Mouse (Mus musculus) heart, postnatal 10 days (tissue): Measurements from ENCODE around the gene Slit3. TPM values are rescaled to one million over a fixed set of nuclear protein-coding genes. Genes with fewer than 3 reads are reported as not detected.

Source experiments
- DNase-seq, 2 experiments: peaks; one replicate each; pipeline ENCODE4 v3.0.0; 2021
- intact Hi-C: fragments of 180-260 bp; cut with DNase I; formaldehyde crosslinking; loops from one replicate; pipeline ENCODE4 v1.15.1; 2025
- total RNA-seq, 2 experiments: library from RNA; stranded (reverse); gene quantifications; 2 replicates each; pipeline ENCODE4 v1.2.3; 2021

Slit3 gene
- total RNA-seq, 2 experiments from 2014 or later, result 16.2 to 20.4 TPM

- peak in 1 of 2 experiments; percentile 20 for DNase-seq
- intact Hi-C loops, result no loop called here
These were observed 1.2 kb downstream of the Slit3 start for GRCm38 (mm10) chr11:35122091-35122811.

DNA sequence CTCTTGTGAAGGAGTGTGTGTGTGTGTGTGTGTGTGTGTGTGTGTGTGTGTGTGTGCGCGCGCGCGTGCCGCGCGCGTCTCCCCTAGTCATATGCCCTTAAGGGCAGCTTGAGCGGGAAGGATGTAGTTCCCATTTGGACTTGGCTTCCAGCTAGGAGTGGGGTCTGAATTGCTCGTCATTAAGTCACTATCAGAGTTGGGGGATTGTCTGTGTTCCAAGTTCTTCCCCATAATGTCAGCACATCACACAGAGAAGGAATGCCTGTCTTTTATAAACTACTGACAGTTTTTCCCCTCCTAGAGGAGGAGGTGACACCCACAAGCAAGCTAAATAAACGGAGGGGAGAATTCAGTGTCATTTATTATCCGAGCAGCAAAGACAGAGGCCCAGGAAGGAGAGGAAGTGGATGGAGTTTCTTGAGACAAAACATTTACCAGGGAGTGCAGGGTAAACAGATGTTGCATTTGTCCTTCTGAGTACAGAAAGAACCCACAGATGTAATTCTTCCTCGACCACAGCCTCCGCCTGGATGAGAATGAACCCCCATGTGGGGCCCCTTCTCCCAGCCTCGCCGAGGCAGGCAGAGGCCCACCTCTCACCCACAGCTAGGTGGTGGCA, 3.6 kb downstream of the Slit3 start:
- intact Hi-C loops, result no loop called here
- no peak for DNase-seq

- DNase-seq, result peak in 1 of 2 experiments; percentile 22
- intact Hi-C loops, result no loop called here
These were observed 4.1 kb downstream of the Slit3 start for GRCm38 (mm10) chr11:35125108-35125490.

GRCm38 (mm10) chr11:35131740-35132139, 10.7 kb downstream of the Slit3 start:
- no peak for DNase-seq
- intact Hi-C loops, result no loop called here

- DNase-seq, result no peak
- intact Hi-C loops, result no loop called here
These were observed 15.6 kb downstream of the Slit3 start for GRCm38 (mm10) chr11:35136625-35137024.

DNA sequence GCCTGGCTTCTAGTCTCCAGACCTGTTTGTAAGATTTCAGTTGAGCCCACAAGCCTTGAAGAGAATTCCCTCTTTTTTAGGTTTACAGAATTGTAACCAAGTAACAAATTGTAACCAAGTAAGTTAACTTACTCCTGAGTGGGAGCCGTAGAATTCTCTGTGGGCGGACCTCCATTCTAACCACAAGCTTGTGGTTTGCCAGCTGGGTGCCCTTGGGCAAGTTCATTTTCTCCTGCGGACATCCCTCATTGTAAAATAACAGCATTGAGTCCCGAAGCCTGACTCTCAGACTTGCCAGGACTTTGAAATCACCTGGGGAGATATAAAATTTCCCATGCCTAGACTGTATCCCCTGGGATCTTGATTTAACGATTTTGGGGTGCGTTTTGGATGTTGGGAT, 19.1 kb downstream of the Slit3 start:
- no peak for DNase-seq
- intact Hi-C loops, result no loop called here

DNA sequence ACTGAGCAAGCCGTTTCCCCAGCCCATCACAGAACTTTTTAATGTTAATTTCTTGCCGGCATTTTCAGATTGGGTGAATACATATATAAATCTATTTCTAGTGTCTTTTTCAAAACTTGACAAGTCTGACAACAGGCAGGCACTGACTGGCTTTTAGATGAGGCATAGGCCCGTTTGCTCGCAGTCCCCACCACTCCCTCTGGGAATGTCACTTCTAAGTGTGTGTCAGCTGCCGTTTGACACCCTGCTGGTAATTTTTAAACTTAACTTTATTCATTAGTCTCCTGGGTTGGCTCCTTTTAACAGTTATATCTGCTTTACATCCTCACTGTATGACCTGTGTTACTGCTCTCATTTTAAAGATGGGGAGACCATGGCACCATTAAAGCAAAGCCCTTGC, 21.2 kb downstream of the Slit3 start:
- no peak for DNase-seq
- intact Hi-C loops, result no loop called here

- intact Hi-C loops, result no loop called here
- peak in 1 of 2 experiments; percentile 30 for DNase-seq
These were observed 21.8 kb downstream of the Slit3 start for GRCm38 (mm10) chr11:35142698-35143360.

GRCm38 (mm10) chr11:35147818-35148445, 26.9 kb downstream of the Slit3 start:
- intact Hi-C loops, result no loop called here
- no peak for DNase-seq

- no peak for DNase-seq
- intact Hi-C loops, result no loop called here
These were observed 30.5 kb downstream of the Slit3 start for GRCm38 (mm10) chr11:35151539-35151951.

- intact Hi-C loops, result no loop called here
- no peak for DNase-seq
These were observed 31.9 kb downstream of the Slit3 start for GRCm38 (mm10) chr11:35152875-35153274.

DNA sequence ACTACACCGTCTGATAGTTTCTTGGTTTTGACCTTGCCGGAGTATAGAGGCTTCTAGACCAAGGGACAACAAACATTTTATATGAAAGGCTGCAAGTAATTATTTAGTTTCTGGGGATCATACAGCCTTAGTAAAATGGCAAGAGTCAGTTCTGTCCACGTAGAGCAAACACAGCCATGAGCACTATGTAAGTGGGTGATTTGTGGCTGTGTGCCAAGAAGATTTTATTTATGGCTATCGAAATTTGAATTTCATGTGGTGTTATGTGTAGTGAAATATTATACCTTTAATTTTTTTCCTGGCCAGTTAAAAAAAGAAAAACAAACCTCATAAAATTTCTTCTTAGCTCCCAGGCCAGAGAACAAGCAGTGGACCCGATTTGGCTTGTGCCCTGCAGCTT, 33.4 kb downstream of the Slit3 start:
- intact Hi-C loops, result no loop called here
- no peak for DNase-seq

DNA sequence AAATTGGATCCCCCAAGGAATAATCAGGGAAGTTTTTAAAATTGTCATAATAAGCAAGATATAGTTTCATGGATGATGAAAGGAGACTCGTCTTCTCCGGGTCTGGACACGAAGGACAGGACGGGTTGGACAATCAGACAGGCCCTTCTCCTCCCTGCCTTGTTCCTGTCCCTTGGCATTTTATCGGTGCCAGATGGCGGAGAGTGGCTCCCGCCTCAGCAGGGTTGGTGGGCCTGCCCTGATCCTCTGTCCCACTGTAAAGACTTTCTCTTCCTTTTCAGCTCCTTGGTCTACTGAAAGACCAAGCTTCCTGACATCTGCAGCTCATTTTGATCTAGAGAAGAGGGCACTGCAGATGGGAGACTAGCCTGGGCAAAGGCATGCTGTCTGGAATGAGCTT, 34.3 kb downstream of the Slit3 start:
- DNase-seq, result no peak
- intact Hi-C loops, result no loop called here

- no peak for DNase-seq
- intact Hi-C loops, result no loop called here
These were observed 35.7 kb downstream of the Slit3 start for GRCm38 (mm10) chr11:35156676-35157075.

- intact Hi-C loops, result no loop called here
- no peak for DNase-seq
These were observed 39.7 kb downstream of the Slit3 start for GRCm38 (mm10) chr11:35160682-35161211.

GRCm38 (mm10) chr11:35163396-35163795, 42.4 kb downstream of the Slit3 start:
- intact Hi-C loops, result no loop called here

DNA sequence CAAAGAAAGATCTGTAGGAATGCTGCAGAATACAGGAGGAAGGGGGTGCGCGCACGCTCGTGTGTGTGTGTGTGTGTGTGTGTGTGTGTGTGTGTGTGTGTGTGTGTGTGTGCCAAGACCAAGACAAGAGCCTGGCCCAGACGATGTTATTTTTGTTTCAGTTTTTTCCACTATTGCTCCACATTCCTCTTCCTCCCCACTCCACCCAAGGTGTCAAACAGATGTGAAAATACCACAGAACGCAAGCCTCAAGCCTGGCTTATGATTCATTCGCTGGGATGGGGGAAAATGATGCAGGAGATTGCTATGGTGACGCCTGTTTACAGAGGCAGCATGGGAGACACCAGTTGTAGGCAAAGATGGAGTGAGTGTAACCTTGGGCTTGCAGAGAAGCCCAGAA, 46.2 kb downstream of the Slit3 start:
- DNase-seq, result no peak

More at GRCm38 (mm10) chr11:35163396-35163795, 42.4 kb downstream of the Slit3 start:
- no peak for DNase-seq

GRCm38 (mm10) chr11:35171505-35171904, 50.5 kb downstream of the Slit3 start:
- intact Hi-C loops, result no loop called here

More for the DNA sequence above, 46.2 kb downstream of the Slit3 start:
- intact Hi-C loops, result no loop called here

DNA sequence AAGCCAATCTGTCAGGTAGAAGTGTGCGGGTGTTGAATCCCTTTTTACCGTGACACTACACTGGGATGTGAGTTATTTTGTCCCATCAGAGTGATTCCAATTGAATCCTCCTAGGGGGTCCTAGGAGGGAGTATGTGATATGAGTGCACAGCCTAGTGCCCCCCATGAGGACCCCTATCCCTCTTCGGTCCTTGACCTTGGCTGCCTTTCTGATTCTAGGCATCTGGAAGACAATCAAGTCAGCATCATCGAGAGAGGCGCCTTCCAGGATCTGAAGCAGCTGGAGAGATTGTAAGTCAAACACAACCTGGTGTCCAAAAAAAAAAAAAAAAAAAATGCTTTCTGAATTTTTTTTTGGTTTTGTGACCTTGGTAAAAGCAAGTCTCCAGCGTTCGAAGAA, 56.5 kb downstream of the Slit3 start:
- intact Hi-C loops, result no loop called here
- no peak for DNase-seq

More at GRCm38 (mm10) chr11:35171505-35171904, 50.5 kb downstream of the Slit3 start:
- no peak for DNase-seq

DNA sequence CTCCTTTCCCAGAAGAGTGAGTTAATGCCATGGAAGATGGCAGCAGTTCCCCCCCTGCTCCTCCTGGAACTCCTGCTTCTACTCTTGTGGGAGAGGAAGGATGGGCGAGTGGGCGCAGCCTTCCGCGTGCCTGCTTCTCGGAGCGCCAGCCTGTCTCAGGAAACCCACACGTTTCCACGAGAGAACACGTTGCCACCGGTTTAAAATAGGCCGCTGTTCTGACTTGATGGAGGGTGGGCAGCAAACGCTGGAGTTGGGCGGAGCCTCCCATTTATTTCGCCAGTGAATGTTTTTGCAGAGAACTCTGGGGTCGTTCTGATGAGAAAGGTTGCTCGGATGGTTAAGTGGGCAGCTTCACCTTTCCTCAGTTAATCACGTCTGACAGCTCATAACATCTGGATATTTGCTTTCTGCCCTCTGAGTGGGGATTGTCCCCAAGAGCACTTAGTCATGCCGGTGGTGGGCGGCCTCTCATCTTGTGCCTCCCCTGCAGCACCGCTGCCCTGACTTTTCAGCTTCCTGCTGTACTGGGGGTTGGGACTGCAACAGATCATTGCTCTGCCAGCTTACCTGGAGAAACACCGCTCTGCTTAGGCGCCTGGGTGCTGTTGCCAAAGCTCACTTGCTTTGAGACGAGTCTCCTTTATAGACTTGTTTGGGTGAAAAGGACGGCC, 57.3 kb downstream of the Slit3 start:
- intact Hi-C loops, result no loop called here
- no peak for DNase-seq

DNA sequence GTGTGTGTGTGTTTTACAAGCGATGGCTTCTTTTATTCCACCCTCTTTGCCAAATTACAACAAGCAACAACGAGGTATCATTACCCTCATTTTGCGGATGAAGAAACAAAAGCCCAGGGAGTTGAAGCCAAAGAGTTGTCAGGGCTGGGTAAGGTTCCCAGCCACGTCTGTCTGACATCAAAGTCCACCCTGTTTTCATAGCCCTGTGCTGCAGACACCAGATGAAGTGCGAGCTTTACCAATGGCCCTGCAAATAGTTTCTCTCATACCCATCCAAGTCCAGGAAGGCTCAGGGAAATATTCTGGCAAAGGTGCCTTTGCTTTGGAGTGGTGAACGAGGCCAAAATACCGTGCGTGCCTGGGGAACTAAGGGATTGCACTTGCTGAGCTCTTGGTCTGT, 58.3 kb downstream of the Slit3 start:
- no peak for DNase-seq
- intact Hi-C loops, result no loop called here
